In the genomic region with DNA sequence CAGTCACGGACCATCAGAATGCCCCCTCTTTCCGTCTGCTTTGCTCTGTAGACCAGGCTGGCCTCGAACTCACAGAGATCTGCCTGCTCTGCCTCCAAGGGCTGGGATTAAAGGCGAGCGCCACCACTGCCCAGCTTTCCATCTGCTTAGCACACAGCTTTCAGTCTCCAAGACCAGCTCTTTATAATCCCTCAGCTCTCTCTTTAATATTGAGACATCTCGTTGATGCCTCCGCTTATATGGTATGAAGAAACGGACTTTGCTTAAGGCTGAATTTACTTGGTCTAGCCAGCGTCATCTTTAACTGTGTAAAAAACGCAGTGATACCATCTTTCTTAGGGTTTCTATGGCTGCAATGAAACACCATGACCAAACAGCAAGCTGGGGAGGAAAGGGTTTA, we compare ENCODE assay signal across 17 mouse cellular contexts.
"Had no signal": no experiment of that assay in that cellular context is flagged by ENCODE, and none has a peak within 500 bp of the region (broad histone marks: within the 10 kb centered on the region; RNA-seq: fewer than 3 reads in every experiment).

No protein-coding gene starts in this region.

- DNase-seq: retina, postnatal 1 day; right cerebral cortex, adult 18-20 months; right cerebral cortex, postnatal 14 days; right cerebral cortex, postnatal 25 days; right cerebral cortex, postnatal 4 days; spleen, adult 18-20 months; thymus, adult 18-20 months; thymus, adult 2 months; thymus, postnatal 14 days; thymus, postnatal 25 days; thymus, postnatal 36 days; thymus, postnatal 4 days had no signal

- H3K27ac ChIP-seq: neural tube, embryonic 12.5 days; neural tube, embryonic 13.5 days; neural tube, embryonic 15.5 days; stomach, embryonic 15.5 days; stomach, postnatal 0 days had no signal

- H3K36me3 ChIP-seq: neural tube, embryonic 12.5 days; neural tube, embryonic 13.5 days; neural tube, embryonic 15.5 days; stomach, embryonic 15.5 days had no signal

- H3K4me3 ChIP-seq: neural tube, embryonic 12.5 days; neural tube, embryonic 13.5 days; neural tube, embryonic 15.5 days; stomach, embryonic 15.5 days had no signal

- H3K9me3 ChIP-seq: neural tube, embryonic 12.5 days; neural tube, embryonic 13.5 days; neural tube, embryonic 15.5 days; stomach, embryonic 15.5 days had no signal

- H3K27me3 ChIP-seq: neural tube, embryonic 12.5 days; neural tube, embryonic 13.5 days; neural tube, embryonic 15.5 days; stomach, embryonic 15.5 days had no signal

- H3K9ac ChIP-seq: neural tube, embryonic 12.5 days; neural tube, embryonic 13.5 days; neural tube, embryonic 15.5 days; stomach, embryonic 15.5 days had no signal

- H3K4me1 ChIP-seq: neural tube, embryonic 12.5 days; neural tube, embryonic 13.5 days; neural tube, embryonic 15.5 days; stomach, embryonic 15.5 days had no signal

- H3K4me2 ChIP-seq: neural tube, embryonic 12.5 days; neural tube, embryonic 13.5 days; neural tube, embryonic 15.5 days; stomach, embryonic 15.5 days had no signal
